ENCODE assay signal across 19 mouse cellular contexts in genomic region chr2:147515436-147515835, GRCm38 (mm10).
DNase-seq lines count a peak whose midpoint lies in the region; ATAC-seq and TF ChIP-seq lines count a peak whose summit lies in the region.
"Had no signal": no experiment of that assay in that cellular context is flagged by ENCODE, and none has a peak within 500 bp of the region (broad histone marks: within the 10 kb centered on the region; RNA-seq: fewer than 3 reads in every experiment).

No protein-coding gene starts in this region.

- no peak overlapping the region for H3K4me2 ChIP-seq in lung, postnatal 0 days (replicated peaks; ENCODE audit: low read depth, low read length)
- H3K4me2 ChIP-seq: limb, embryonic 15.5 days; neural tube, embryonic 13.5 days had no signal

- no peaks in the 10 kb centered on the region for H3K4me1 ChIP-seq in lung, postnatal 0 days (ENCODE audit: insufficient read depth, low read depth, low read length)
- H3K4me1 ChIP-seq: forebrain, embryonic 10.5 days; hindbrain, embryonic 10.5 days; limb, embryonic 15.5 days; megakaryocyte, embryonic 14.5 days; neural tube, embryonic 13.5 days had no signal

- H3K36me3 ChIP-seq in lung, postnatal 0 days (ENCODE audit: insufficient read depth, low read length): no peaks in the 10 kb centered on the region
- H3K36me3 ChIP-seq: forebrain, embryonic 10.5 days; hindbrain, embryonic 10.5 days; limb, embryonic 15.5 days; neural tube, embryonic 13.5 days had no signal

- no peak overlapping the region for H3K4me3 ChIP-seq in lung, postnatal 0 days (ENCODE audit: low read depth, low read length)
- H3K4me3 ChIP-seq: forebrain, embryonic 10.5 days; hindbrain, embryonic 10.5 days; limb, embryonic 15.5 days; megakaryocyte, embryonic 14.5 days; neural tube, embryonic 13.5 days had no signal

- no peak overlapping the region for H3K27ac ChIP-seq in lung, postnatal 0 days (ENCODE audit: low read length)
- H3K27ac ChIP-seq: forebrain, embryonic 10.5 days; hindbrain, embryonic 10.5 days; kidney, postnatal 0 days; limb, embryonic 15.5 days; neural tube, embryonic 13.5 days had no signal

- DNase-seq in cerebellum, postnatal 10 days: peak; percentile 56 to 67
- DNase-seq in cerebellum, adult 9-11 months: no peak
- peak; percentile 23 for DNase-seq in left cerebral cortex, postnatal 4 days
- DNase-seq in left cerebral cortex, postnatal 10 days (ENCODE audit: extremely low spot score in 1 of 2, low spot score in 2 of 2): no peak
- peak; percentile 10 to 34 for DNase-seq in cerebellum, postnatal 25 days
- DNase-seq in heart, postnatal 36 days: peak; percentile 10 to 16
- DNase-seq in lung, postnatal 0 days (ENCODE audit: low spot score): no peak
- DNase-seq: forebrain, postnatal 0 days; kidney, adult 11 months; layer of hippocampus, postnatal 36 days; midbrain, embryonic 14.5 days; right cerebral cortex, adult 18-20 months; thymus, postnatal 36 days had no signal

- H3K9me3 ChIP-seq in lung, postnatal 0 days (ENCODE audit: low read length): no peaks in the 10 kb centered on the region
- H3K9me3 ChIP-seq: forebrain, embryonic 10.5 days; hindbrain, embryonic 10.5 days; limb, embryonic 15.5 days; megakaryocyte, embryonic 14.5 days; neural tube, embryonic 13.5 days had no signal

- no peak for TF ChIP-seq CTCF in lung, postnatal 0 days (IDR thresholded peaks at IDR 0.05)

- 54% methylated on average over 3 of the region's 3 CpGs for WGBS in lung, postnatal 0 days

- H3K27me3 ChIP-seq in lung, postnatal 0 days (replicated peaks; ENCODE audit: insufficient read depth, low read length): no peaks in the 10 kb centered on the region
- H3K27me3 ChIP-seq: limb, embryonic 15.5 days; megakaryocyte, embryonic 14.5 days; neural tube, embryonic 13.5 days had no signal

- intact Hi-C loops in left cerebral cortex, postnatal 4 days (cut with DNase I): no loop called here
- intact Hi-C loops in left cerebral cortex, postnatal 10 days (cut with DNase I): no loop called here
- intact Hi-C loops in heart, postnatal 36 days (cut with DNase I): no loop called here

- TF ChIP-seq EP300 in lung, postnatal 0 days (IDR thresholded peaks at IDR 0.05): no peak

- no peak for ATAC-seq in lung, postnatal 0 days
- ATAC-seq: forebrain, postnatal 0 days had no signal

- H3K9ac ChIP-seq in lung, postnatal 0 days (replicated peaks; ENCODE audit: low read depth): no peak overlapping the region
- H3K9ac ChIP-seq: forebrain, postnatal 0 days; limb, embryonic 15.5 days; neural tube, embryonic 13.5 days had no signal

Comparison
In these comparisons a context has a peak if more than half of its experiments do, and no peak if none do; other contexts are left out.
1. DNase-seq: peak in cerebellum, postnatal 10 days (2 of 2), left cerebral cortex, postnatal 4 days (single experiment), cerebellum, postnatal 25 days (2 of 2) and heart, postnatal 36 days (2 of 2); none in cerebellum, adult 9-11 months (single experiment), left cerebral cortex, postnatal 10 days (0 of 2) and lung, postnatal 0 days (single experiment).